Mouse (Mus musculus): ENCODE results near the gene Neu4.
"Not testable (repeated sequence)": the region's sequence is repeated elsewhere in the genome, so short reads cannot be mapped to it uniquely, and the experiment has no call there.

GRCm38 (mm10) chr1:94008826-94009225, 11.4 kb upstream of the Neu4 start:
- not testable (repeated sequence) for TF ChIP-seq CTCF (IDR thresholded peaks at IDR 0.05); EP300 (IDR thresholded peaks at IDR 0.05; ENCODE audit: insufficient read depth, low read depth, low read length); POLR2A (IDR thresholded peaks at IDR 0.05; ENCODE audit: insufficient read depth, low read depth, low read length)

Data from heart, adult 2 months (tissue).